Mouse (Mus musculus) inflammation-experienced regulatory T-cells, adult 6 months (primary cell): Measurements from ENCODE around the gene Ttyh1. TPM values are rescaled to one million over a fixed set of nuclear protein-coding genes. Genes with fewer than 3 reads are reported as not detected.

Source experiments
- ATAC-seq: one replicate; pipeline ENCODE4 v1.8.0; 2017
- polyA plus RNA-seq, 3 experiments: library from polyadenylated mRNA; unstranded; fragments of 100-300 nt; shearing (Covaris generic); gene quantifications; one replicate each; pipeline ENCODE4 v1.2.1; 2017

The Ttyh1 gene
- polyA plus RNA-seq, result under 1 TPM; 0.47 to 0.95 (median 0.62) TPM

DNA sequence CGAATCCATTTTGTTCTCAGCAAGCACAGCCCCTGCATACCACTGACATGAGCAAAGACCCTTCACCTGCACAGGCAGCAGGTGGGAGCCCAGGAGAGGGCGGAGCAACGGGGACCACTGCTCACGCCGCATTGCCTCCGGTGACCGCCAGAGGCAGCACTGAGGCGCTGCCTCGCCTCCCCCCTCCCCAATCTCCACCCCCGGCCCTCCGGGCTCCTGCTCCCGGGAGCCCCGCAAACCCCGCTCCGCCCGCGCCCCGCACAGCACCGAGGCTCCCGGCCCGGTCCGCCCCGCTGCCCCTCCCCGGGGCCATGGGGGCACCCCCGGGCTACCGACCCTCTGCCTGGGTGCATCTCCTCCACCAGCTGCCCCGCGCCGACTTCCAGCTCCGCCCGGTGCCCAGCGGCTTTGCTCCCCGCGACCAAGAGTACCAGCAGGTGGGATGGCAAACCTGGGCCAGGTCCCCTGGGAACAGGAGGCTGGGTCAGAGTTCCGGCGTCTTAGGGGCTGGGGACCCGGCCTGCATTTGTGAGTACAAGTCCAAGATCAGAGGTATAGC is at the start of gene Ttyh1:
Ttyh1 (plus strand) TSS at position 65 of the 559 bp plus-strand sequence.
- ATAC-seq, result no peak

DNA sequence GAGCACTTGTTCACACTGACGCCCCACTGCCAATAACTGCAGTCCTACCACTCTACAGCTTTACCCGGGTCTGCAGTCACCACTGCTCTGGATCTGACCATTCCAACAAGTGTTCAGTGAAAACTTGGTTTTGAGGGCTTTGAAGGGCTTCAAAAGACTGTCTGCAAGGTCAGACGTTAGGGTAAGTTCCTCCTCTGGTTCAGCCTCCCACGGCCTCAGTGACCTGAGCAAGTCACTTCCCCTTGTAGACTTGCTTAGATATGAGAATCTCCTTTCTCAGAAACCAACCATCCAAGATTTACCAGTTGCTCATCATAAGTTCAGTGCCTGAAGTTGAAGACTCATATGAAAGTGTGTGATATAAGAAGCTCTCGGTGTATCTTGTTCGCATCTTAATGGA is 48.1 kb upstream of the Ttyh1 start:
- no peak for ATAC-seq

DNA sequence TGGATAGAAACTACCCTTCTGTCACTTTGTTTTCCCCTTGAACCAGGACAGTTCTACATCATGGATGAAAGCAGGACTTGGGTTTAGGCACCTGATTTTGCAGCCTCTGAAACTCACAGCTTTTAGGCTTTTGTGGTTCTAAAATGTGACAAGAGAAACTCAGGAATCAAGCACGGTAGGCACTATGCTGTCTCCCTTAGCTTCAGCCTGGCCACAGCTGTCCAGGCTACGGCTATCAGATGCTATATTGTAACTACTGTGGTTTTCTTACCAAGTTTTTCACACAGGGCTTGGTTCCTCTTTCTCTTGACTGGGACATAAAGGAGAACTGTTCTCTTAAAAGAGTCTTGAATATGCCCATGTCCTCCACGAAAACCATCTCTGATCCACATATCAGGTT is 46.1 kb upstream of the Ttyh1 start:
- no peak for ATAC-seq

DNA sequence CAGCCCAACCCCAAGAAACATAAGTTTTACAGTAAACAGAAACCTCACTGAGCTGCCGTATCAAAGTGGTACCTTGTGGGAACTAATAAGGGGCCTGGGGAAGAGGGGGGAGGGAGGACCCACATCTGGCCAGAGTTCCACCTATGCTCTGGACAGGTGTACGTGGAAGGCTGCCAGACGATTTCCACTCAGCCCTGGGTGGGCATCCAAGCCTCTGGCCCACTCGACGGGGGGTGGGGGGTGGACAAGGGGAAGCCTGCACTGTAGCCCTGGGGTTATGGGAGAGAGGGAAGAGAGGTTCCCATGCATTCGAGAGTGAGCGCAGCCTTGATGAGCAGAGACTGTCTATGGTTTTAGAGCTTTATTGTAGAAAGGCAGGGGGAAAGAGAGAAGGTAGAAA is 39.7 kb upstream of the Ttyh1 start:
- ATAC-seq, result no peak

DNA sequence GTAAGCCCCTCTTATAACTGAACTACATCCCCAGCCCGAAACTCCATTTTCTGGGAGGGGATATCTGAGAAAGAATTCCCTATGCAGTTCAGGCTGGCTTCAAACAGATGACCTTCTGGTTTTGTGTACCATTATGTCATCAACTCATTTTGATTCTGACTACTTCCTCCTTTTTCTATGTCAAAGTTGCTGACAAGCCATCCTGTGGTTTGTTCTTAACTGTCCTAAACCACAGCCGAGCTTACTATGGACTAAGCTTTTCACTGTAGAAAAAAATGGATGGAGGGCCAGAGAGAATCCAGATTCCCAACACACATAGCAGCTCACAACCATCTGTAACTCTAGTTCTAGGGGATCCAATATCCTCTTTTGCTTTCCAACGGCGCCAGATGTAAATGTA is 38.7 kb upstream of the Ttyh1 start:
- no peak for ATAC-seq

DNA sequence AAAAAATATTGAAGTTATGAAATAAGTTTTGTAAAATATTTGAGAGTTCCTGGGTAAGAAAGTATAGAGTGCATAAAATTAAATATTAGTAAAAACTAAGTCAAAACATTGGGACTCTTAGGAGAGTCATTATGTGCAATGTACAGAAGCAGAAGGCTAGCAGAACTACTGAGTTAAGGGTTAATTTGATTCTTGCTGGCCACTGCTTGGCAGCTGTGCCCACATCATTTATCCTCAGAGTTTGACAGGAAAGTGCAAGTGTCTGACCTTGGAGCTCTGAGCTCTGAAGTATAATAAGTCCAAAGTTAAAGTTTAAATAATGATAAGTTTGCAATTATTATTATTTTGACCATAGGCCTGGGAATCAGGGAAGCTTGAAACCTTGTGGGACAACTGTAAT is 37.5 kb upstream of the Ttyh1 start:
- ATAC-seq, result no peak

DNA sequence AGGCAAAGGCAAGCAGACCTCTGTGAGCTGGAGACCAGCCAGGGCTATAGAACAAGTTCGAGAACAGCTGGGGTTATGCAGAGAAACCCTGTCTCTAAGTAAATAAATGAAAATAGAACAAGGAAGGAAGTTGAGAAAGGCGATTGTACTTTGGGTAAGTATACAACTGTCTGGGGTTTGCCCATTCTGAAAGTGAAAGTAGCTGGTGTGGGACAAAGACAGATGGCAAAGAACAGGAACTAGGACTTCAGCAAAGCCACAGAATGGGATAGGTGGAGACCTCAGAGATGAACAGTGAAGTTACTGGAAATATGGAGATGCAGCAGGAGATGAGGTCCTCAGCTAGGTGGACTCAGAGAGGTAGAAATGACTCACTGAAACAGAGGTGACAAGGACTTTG is 36.4 kb upstream of the Ttyh1 start:
- peak; percentile 96 for ATAC-seq

DNA sequence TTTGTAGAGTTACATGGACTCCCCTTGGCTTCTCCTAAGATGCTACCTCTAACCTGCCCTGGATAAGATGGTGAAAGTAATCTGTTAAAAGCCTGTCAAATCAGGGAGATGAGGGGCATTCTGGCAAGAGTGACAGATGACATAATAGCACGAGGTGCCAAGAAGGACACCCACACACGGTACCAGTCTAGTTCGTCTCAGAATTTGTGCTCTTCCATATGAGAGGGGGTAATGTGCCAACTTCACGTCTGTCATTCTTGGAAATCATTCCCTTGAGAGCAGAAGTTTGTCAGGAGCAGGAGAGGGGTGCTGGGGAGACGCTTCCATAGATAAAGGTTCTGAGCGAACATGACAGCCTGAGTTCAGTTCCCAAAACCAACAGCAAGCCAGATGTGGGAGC is 35.0 kb upstream of the Ttyh1 start:
- ATAC-seq, result no peak

DNA sequence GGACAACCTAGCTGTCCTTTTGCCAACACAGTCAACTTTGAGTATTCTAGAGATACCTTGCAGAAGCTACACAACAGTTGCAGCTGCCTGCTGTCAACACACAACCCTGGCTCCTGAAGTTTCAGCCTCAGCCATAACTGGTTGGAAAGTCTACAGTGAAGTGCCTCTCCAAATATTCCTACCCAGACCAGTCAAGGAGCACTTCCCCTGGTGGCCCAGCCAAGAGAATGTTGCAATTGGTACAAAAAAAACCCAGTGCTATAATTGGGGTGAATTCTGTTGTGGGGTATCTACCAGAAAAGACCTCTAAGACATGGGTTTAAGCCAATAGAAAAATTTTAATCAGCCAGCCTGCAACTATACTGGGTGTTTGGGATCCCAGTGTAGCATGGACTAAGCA is 33.6 kb upstream of the Ttyh1 start:
- no peak for ATAC-seq

DNA sequence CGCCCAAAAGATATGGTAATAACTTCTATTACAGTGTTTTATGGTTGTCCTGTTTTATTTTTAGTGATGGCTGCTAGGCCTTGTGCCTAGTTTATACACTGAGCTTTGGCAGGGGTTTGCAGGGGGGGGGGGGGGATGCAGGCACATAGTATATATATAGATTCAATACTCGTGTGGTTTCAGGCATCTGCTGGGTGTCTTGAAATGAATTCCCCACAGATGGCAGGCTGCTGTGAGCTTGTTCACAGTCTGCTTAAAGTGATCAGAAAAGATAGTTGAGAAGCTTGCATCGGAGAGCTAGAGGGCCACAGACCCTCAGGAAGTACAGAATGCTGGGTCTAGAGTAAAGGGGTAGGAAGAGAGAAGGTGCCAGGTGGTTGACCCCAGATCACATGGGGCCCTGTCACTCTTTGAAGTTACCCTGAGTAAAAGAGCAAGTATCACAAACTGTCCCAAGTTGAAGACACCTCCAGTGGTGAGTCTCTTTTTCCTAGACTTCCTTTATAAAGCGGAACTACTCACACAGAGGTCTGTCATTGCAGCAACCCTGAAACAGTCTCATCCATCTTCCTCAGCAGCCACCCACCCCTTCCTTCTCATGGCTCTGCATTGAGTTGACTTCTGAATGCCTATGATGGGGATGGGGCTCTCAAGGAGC is 31.8 kb upstream of the Ttyh1 start:
- no peak for ATAC-seq

DNA sequence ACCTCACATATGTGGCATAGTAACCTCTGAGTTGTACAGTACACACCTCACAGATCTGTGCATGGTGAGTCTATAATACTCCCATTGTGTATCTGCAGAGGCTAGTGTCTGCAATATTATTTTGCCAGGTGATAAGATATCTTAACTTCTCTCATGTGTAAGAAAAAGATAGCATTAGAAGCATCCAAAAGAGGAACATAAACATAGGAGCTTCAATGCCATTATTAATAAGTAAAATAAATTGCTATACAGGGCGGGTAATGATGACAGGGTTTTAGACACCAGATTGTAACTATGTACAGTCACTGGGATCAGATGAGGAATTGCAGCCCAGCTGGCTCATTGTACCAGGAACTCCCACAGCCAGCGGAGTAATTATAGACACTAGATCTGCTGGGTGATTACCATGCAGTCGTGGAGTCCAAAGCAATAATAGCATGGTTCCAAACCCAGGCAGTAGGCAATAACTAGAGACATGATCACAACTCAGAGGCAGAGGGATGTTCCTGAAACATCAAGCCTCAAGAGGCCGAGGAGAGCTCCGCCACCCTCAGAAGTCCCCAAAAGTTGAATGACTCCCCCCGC is 31.2 kb upstream of the Ttyh1 start:
- no peak for ATAC-seq

DNA sequence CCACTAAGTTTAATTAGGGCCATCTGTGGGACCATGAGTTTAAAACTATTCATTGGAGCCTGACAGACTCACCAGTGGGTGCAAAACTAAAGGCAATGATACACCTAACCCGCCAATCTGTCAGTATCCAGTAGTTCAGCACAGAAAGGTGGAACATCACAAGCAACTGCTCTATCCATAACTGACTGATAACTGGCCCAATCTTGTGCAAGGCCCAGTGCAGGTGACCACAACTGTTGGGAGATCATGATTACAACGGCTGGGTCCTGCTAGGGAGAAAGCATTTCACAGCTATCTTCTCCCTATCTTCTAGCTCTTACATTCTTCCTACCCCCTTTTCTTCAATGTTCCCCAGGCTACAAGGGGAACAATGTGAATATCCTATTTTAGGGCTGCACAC is 30.5 kb upstream of the Ttyh1 start:
- ATAC-seq, result no peak

DNA sequence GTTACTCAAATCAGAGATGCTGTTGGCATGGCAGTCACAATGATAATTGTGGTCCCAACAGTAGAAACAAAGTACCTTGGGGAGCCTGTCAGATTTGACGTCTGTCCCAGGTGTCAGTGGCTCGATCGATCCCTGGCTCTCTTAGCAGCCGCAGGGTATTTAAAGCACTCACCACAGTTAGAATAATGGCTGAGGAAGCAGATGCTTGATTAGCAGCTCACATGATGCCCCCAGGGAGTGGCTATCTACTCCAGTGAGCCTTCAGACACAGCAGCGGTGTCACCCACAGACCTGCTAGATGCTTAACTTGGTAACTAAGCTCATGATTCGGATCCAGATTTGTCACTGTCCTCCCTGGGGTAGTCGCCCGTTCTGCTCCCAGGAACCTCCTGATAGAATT is 28.0 kb upstream of the Ttyh1 start:
- no peak for ATAC-seq

DNA sequence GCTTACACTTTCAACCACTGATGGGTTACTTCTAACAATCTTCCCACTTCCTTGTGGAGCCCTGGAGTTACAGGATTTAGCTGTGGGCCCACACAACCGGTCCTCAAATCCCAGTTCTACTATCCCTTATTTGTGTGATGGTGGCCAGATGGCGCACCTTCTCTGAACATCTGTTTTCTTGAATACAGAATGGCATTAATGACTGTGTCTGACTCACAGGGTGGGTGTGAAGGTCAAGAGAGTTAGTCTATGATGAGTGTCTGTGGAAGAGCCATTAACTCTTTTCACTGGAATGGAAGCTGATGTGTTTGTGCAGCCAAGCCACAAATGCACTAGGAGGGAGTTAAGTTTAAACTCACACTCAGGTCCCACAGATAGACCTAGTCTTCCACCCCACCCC is 20.9 kb upstream of the Ttyh1 start:
- ATAC-seq, result no peak

DNA sequence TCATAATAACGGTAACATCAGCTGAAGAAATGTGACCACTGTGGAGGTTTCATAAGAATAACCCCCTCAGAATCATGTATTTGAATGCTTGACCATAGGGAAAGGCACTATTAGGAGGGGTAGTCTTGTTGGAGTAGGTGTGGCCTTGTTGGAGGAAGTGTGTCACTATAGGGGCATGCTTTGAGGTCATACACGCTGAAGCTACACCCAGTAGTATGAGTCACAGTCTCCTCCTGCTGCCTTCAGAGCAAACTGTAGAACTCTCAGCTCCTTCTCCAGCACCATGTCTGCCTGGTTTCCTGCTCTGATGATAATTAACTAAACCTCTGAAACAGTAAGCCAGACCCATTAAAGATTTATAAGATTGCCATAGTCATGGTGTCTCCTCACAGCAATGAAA is 20.4 kb upstream of the Ttyh1 start:
- ATAC-seq, result no peak

DNA sequence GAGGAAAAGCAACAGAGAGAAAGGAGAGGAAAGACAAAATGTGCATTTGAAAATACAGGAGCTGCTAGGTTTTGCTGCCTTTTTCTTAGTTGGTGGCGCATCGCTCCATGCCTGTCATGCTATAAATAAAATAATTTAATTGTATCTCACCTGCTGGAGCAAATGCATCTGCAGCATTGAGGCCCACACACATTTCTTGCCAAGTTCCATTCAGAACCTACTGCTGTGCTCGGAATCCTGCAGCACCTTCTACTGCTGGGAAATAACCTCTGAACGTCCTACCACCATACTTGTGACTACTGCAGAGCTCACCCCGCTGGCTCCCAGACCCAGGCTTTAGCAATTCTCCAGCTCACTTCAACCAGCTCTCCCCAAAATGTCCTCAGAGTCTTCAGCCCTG is 18.1 kb upstream of the Ttyh1 start:
- no peak for ATAC-seq

DNA sequence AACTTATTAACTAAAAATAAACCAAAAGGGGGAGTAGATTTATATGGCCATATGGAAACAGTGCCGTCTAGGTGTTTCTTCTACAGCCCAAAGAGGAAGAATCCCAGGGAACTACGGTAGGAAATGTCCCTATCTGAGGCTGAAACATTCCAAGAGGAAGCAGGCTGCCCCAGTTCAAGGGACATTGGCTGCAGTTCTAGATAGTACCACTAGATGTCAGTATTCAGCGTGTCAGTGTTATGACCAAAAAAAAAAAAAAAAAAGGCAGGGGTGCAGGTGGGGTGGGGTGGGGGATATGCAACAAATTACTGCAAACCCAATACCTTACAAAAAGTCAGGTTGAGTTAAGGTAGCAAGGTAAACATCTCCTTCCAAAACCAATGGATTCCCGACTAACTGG is 15.8 kb upstream of the Ttyh1 start:
- ATAC-seq, result peak; percentile 52

DNA sequence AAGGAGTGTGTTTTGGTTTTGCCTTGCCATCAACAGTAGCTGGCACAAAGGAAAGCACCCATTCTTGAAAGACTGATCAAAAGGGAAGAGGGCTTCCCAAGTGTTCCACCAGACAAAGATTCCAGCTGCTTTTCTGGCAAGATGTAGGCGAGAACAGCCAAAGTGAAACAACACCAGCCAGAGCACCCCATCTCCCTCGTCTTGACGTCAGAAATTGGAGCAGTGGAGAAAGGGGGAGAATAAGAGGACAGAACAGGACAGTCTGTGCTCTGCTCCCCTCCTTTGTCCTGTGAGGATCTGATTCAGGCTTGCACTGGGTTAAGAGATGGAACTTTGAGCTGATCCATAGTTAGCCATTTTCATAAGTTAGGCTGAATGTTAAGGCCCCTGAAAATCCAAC is 7.4 kb upstream of the Ttyh1 start:
- no peak for ATAC-seq

DNA sequence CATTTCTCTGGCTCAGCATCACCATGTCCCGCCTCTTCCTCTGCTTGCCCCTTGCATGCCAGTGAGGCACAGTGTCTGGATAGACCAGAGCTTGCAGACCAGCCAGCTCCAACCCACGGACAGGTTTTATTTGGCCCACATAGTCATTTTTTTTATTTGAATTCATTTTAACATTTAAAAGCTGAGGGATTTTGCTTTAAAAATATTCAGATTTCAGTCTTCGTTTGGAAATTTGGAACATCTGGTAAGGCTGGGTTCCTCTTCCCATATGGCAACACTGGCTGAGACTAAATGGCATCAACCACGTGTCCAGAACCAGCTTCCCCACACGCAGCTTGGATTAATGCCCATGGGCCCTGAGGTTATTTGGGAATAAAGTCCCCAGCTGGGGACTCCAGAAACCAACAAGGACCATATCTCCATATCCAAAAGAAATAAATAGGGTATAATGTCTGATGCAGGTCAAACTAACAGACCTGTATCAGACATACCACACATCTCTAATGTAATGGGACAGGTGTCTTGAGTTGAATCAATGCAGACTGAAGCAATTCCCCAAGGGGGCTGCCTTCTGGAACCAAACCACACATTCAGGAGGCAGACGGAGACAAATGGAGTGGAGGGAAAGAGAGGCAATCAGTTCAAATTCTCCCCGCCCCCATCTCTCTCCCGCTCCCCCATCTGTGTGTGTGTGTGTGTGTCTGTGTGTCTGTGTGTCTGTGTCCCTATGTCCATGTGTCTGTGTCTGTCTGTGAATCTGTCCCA is 2.0 kb upstream of the Ttyh1 start:
- ATAC-seq, result no peak

DNA sequence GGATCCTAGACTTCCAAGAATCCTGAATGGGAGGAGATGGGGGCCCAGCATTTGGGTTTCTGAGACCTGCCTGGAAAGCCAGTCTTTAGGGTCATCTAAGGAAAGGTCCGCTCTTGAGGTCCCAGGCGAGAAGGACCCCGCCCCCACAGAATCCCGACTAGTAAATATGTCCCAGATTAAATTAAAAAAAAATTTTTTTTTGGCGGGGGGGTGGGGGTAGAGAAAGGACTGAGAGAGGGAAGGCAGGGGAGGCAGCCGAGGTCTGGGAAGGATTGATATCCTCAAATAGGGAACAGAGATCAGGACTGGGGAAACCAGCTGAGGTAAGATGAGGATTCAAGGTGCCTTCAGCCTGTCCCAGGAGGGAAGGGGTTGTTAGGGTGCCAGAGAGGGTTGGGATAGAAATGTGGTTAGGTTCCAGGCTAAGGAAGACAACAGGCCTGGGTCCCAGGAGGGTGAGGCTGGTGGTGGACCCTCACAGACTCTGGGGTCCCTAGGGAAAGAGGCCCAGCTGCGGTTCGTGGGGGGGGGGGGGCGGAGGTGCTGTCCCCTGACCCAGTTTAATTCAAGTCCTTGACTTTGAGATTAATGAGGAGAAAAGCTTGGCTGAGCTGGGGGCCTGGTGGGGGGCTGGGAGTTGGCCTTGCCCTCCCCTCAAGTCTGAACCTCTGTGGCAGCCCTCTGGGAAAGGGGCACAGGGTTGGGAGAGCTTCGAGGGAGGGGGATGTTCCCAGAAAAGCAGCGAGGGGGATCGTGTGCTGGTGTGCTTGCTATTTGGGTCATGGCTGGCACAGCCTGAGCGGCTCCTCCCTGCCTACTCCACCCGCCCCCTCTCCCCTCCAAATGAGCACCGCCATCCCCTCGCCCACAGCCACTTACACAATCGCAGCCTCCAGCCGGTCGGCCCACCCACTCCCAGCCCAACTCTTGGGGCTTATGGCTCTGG is 1.0 kb downstream of the Ttyh1 start:
- no peak for ATAC-seq

DNA sequence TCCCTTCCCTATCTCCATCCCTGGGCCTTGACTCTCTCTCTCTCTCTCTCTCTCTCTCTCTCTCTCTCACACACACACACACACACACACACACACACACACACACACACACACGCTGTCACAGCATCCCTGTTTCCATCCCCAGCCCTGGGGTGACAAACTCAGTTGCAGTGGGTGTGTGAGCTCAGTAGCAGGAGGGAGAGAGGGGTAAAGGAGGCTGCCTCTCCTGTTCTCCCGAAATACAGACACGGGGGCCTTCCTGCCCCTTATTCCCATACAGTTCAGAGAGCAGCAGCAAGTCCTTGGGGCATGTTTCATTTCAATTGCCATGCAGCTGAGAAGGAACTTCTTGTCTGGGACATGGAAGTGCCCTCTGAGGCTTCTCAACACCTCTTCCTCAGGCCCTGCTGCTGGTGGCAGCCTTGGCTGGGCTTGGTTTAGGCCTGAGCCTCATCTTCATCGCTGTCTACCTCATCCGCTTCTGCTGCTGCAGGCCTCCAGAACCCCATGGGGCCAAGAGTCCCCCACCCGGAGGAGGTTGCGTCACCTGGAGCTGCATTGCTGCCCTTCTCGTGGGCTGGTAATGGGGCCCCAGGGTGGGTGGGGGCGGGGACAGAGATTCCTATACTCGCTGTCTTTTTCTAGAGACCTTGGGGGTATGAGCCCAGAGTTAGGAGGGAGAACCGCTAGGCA is 3.0 kb downstream of the Ttyh1 start:
- no peak for ATAC-seq

DNA sequence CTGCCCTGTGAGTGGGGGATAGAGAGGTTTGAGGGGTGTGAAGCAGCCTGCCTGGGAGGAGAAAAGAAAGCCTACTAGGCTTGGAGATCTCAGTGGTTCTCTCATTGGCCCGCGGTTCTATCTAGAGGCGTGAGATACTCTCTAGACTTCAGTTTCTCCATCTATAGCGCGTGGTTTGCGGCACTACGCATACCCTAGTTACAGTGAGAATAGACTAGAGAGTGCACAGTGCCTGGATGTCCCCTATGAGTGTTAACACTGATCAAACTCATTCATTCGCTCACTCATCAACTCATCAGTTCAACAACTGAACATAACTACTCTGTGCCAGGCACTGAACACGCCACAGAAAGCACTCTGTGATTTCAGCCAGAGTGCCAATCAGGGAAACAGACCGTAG is 3.6 kb downstream of the Ttyh1 start:
- no peak for ATAC-seq
